Mouse (Mus musculus) heart, postnatal 14 days (tissue): ENCODE data around the gene B4galt1. TPM values are rescaled to one million over a fixed set of nuclear protein-coding genes. Genes with fewer than 3 reads are reported as not detected.
"Not testable (repeated sequence)": the region's sequence is repeated elsewhere in the genome, so short reads cannot be mapped to it uniquely, and the experiment has no call there.

Experiments used
- DNase-seq, 2 experiments: peaks; one replicate each; pipeline ENCODE4 v3.0.0; 2021 to 2022
- intact Hi-C: fragments of 180-260 bp; cut with DNase I; formaldehyde crosslinking; loops from one replicate; pipeline ENCODE4 v1.15.1; 2025
- total RNA-seq, 2 experiments: library from RNA; stranded (reverse); gene quantifications; 2 replicates each; pipeline ENCODE4 v1.2.3; 2021

The B4galt1 gene
- total RNA-seq, 2 experiments from 2014 or later = 65.7 to 70.3 TPM

GRCm38 (mm10) chr4:40823664-40824063 is 30.1 kb downstream of the B4galt1 start:
- intact Hi-C loops = no loop called here
- no peak for DNase-seq

GRCm38 (mm10) chr4:40823151-40823550 is 30.7 kb downstream of the B4galt1 start:
- no peak for DNase-seq
- intact Hi-C loops = no loop called here

GRCm38 (mm10) chr4:40821303-40822023 is 32.3 kb downstream of the B4galt1 start:
- intact Hi-C loops = no loop called here
- DNase-seq = no peak

GRCm38 (mm10) chr4:40820903-40821302 is 32.9 kb downstream of the B4galt1 start:
- DNase-seq = no peak
- intact Hi-C loops = no loop called here

DNA sequence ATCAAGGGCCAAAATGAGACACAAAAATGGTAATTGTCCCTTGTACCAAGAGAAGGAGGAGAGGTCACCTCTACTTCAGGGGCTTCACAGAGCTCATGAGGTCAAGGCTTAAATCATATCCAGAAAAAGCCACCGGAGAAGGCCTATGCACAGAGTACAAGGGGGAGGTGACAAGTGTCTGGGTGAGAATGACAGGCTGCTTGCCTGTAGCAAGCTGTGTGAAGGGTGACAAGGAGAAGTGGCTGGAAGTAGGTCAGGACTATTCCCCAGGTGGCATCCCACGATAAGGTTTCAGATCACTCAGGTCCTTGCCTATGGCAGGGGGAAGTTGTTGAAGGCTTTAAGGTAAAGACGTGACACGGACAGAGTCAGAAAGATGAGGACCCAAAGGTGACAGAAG is 33.8 kb downstream of the B4galt1 start:
- no peak for DNase-seq
- intact Hi-C loops = no loop called here

DNA sequence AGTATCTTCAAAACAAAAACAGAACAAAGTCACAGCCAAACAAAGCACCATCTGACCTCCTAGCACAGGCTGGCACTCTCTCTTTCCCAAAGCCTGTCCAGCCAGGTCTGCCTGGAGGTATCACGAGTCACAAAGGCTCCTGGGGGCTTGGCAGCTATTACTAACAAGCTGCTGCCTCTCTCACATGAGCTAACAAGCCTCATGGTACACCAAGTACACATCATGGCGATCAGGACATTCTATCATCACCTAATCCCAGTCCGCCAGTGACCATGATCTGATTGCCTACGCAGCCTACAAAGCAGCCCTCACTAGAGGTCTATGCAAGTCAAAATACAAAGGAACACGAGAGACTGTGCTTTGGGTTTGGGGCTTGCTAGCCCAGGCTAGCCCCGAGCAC is 34.7 kb downstream of the B4galt1 start:
- intact Hi-C loops = loop anchor here (5.0 kb wide), 2 partner anchors 33 to 42 kb away; partner anchors contain the start of gene B4galt1
- DNase-seq = no peak

DNA sequence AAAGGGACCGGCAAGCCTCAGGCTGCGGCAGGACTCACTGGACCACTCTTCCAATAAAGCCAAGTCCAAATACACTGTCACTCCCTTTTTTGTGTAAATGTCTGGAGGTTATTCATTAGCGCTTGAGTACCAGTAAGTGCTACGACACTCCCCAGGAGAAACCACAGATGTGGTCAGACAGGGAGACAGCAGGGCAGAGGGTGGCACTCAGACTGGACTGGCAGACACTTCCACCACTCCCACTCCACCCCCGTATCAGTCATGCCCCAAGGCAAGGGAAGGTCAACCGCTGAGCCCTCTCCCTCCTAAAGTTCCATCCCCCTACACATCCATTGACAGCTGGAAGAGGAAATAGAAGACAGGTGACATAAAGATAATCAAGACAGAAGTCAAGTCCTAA is 35.4 kb downstream of the B4galt1 start:
- no peak for DNase-seq
- intact Hi-C loops = loop anchor here (5.0 kb wide), 2 partner anchors 34 to 41 kb away; partner anchors contain the start of gene B4galt1

- no peak for DNase-seq
- intact Hi-C loops = loop anchor here (5.0 kb wide), 2 partner anchors 34 to 41 kb away; partner anchors contain the start of gene B4galt1
These were observed 35.9 kb downstream of the B4galt1 start for GRCm38 (mm10) chr4:40817936-40818335.

- DNase-seq = no peak
- intact Hi-C loops = loop anchor here (5.0 kb wide), 2 partner anchors 36 to 39 kb away; partner anchors contain the start of gene B4galt1
These were observed 37.9 kb downstream of the B4galt1 start for GRCm38 (mm10) chr4:40815775-40816372.

DNA sequence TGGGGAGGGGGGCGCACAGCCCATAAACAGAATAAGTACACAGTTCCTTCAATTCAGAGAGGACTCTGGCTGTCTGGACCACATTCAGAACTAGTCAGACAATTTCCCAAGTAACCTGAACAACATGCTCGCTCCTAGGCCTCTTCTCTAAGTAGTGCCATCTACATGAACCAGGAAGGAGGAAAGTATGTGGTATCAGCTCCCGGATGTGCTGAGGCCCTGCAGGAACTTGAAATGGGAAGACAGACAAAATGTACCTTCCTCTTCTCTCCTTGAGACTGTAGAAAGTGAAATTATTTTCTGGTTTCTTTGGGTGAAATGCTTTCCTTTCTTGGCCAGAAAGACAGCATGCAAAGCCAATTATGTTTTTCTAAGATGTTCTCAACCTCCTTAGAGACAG is 38.7 kb downstream of the B4galt1 start:
- intact Hi-C loops = loop anchor here (5.0 kb wide), 2 partner anchors 37 to 38 kb away; partner anchors contain the start of gene B4galt1
- DNase-seq = no peak

GRCm38 (mm10) chr4:40814359-40814758 is 39.4 kb downstream of the B4galt1 start:
- intact Hi-C loops = no loop called here
- no peak for DNase-seq

DNA sequence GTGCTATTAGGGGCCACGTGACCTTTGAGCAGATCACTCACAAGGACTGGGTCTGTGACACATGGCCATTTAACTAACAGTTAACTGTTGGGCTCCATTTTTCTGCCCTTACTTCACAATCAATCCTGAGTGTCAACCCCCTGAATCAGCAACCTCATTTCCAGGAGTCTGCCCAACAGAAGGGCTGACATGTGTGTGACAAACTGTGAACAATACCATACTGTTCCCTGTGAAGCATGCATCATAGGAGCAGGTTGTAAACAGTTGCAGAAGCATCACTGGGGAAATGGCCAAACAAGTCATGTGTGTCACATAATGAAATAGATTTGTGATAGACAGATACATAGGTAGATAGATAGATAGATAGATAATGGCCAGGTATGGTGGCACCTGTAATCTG is 40.9 kb downstream of the B4galt1 start:
- intact Hi-C loops = no loop called here
- DNase-seq = no peak

GRCm38 (mm10) chr4:40810481-40810880 is 43.3 kb downstream of the B4galt1 start:
- intact Hi-C loops = no loop called here
- DNase-seq = no peak

DNA sequence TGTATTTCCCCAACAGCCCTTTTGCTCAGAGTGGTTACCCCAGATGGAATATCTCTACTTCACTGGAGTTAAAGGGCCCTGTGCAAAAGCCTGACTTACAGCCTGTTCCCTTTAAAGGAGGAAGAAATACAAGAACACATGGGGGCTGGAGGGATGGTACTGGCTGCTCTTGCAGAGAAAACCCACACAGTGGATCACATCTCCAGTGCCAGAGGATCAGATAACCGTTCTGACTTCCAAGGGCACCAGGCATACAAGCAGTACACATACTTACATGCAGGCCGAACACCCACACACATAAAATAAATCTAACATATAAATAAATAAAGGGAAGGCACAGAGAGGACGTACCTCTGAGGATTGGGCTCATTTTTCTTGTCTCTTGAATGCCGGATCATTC is 46.4 kb downstream of the B4galt1 start:
- no peak for DNase-seq
- intact Hi-C loops = no loop called here

DNA sequence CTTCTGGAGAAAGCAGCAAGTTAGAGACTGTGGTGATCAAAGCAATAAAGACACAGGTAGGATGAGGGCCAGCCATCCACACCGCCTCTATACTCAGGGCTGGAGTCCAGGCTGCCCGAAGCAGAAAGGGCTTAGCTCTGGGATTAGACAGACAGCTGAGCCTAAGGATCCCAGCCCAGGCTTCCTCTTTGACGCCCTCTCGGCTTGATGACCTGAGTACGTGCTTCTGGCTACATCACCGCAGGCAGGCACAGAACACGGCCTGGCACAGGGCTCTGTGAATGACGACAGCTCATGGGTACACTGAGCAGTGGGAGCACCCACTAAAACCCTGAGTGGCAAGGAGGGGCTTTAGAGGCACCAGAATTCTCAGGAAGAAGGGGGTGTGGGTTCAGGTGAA is 48.4 kb downstream of the B4galt1 start:
- intact Hi-C loops = no loop called here

DNA sequence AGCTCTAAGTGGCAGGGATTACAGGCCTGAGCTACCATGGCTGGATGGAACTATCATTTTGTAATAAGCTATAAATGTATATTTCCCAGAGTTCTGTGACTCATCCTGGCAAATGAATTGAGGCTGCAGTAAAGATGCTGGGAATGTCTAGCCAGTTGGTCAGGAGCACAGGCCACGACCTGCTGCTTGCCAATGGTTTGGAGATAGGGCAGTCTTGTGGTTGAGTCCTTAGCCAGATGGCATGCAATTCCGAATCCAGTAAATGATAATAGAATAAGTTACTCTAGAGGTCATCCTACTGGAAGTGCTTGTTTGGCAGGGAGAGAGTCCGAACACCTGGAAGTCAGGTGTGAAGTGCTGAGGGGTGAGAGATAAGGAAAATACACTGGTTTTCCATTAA is 51.0 kb downstream of the B4galt1 start:
- no peak for DNase-seq
- intact Hi-C loops = no loop called here

More for the DNA sequence above, 48.4 kb downstream of the B4galt1 start:
- DNase-seq = no peak

DNA sequence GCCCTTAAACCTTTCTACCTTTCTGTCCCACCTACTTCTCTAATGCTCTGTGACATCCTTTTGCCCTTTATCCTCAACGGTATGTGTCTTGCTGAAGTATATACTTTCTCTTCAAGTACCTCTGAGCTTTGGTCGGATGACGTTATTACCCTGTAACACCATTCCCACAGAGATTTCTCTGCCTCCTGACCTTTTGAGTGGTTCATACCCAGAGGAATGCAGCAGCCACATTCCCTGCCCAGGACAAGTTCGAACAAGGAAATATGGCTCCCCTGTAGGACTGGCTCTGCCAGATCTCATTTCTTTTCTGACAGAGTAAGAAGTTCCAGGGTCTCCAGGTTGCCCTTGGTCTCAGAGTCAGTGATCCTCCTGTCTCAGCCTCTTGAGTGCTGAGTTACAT is 51.9 kb downstream of the B4galt1 start:
- no peak for DNase-seq
- intact Hi-C loops = no loop called here

DNA sequence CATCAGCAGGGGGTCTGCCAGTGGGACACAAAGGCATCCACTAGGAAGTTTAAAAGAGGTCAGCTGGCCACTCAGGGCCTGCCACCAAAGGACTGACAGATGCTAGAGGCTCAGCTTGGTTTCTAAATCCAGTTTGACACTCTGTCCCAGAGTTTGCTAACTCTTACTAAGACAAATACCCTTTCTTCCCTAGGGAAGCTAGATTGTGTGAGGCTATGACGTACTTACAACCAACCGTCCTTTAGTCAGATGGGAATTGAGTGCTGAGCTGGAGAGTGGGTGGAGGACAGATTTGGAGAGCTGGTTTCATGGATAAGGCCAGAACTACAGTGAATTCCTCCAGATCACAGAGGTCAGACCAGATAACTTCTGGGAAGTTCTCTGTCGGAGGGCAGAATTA is 52.9 kb downstream of the B4galt1 start:
- DNase-seq = no peak
- intact Hi-C loops = no loop called here

DNA sequence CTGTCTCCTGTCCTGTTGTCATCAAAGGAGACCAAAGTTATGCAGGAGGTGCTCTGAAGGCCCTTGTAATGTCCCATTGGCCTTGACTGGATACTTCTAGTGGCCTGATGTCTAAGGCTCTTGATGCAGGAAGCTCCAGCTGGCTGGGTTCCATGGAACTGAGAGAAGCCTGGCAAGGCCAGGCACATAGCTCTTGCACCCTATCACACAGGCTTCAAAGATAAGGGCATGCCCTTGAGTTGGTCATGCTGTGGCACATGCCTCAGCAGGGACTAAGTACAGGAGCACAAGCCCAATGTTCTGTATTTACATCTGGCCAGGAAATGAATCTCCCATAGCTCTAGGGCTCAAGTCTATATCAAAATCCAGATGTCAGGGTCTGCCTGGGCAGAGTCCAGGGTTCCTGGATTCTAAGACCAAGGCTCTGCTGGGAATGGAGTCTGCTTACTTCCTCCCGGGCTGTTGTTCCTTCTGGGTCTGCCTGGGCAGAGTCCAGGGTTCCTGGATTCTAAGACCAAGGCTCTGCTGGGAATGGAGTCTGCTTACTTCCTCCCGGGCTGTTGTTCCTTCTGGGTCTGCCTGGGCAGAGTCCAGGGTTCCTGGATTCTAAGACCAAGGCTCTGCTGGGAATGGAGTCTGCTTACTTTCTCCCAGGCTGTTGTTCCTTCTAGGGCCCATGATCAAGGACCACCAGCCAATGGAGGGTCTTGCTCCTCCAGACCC is 54.8 kb downstream of the B4galt1 start:
- intact Hi-C loops = not testable (repeated sequence)
- peak; percentile 73 to 87 for DNase-seq

DNA sequence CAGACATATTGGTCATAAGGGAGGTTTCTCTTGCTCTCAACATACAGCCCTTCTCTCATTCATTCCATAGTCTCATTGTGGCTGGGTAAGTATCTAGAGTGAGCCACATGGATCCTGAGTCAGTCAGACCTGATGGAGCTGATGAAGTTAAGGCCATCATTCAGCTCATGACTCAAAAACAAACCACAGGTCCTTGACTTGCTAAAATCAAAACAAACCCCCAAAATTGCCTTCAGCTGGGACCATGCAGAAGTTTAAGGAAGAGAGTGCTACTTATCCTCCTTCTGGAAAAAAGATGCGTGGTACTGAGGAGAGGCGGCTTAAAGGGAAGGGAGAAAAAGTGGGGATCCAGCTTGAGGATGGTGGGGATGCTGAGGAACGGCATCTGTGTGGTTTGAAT is 58.0 kb downstream of the B4galt1 start:
- DNase-seq = no peak
- intact Hi-C loops = no loop called here

- no peak for DNase-seq
- intact Hi-C loops = no loop called here
These were observed 59.5 kb downstream of the B4galt1 start for GRCm38 (mm10) chr4:40794320-40794719.
